Mouse (Mus musculus) liver, adult 2 months (tissue): ENCODE results near the gene Gtf2f2.

ENCODE experiments used
- CTCF ChIP-seq: fragments of 200-500 bp; IDR thresholded peaks from 2 replicates; pipeline ENCODE4 v1.5.1; 2011; ENCODE audit warnings: low read depth, low read length, control low read depth
- POLR2A ChIP-seq: fragments of 200-500 bp; IDR thresholded peaks from 2 replicates; pipeline ENCODE4 v1.6.1; 2011; ENCODE audit warnings: low read length, control low read depth; ENCODE audit not compliant: insufficient read depth; ENCODE audit errors: extremely low read depth

GRCm38 (mm10) chr14:75998082-75998481 lies 12.6 kb downstream of the Gtf2f2 start:
- TF ChIP-seq POLR2A (no peak), CTCF (no peak)
